Mouse (Mus musculus): ENCODE measurements at regions not wholly inside any gene's neighbourhood (a gene's known extent, or its start where the extent isn't known, plus 50 kb on each side); places are given as distances from the start of the nearest gene placed in this dataset.

DNA sequence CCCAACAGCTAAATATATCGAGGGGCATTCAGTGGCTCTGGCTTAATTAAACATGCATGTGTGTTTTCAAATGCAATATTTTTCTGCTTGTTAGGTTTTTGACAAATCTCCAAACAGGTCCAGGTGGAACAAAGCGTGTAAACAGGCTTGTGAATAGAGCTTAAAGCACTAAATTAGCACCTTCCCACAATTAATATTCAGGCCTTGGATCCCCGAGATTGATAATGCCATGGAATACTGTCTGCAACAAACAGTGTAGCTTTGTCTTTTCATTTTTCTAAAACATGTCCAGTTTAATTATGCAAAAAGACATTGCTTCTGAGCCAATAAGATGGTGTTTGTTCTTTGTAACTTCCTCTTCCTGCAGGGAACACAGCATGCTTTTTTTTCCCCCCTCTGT, 258.9 kb downstream of the Barhl2 start:
- in situ Hi-C loops (cut with MboI, MseI) = no loop called here

DNA sequence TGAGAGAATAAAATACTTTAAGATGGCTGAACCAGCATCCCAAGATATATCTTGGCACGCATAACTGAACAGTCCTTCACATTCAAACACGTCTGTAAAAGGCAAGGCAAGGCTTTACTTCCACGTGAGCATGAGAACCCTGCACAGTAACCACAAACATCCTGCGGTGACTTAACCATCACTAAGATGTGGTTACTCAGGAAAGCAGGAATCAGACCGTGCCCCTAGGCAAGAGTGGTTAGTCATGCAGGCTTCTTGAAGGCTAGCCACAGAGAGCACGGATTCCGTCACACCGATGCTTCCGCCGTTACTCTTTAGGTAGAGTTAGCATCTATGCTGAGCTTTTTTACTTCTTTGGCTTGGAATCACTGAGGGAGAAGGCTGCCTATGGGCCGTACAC, 266.8 kb downstream of the Barhl2 start:
- in situ Hi-C loops (cut with MboI, MseI) = no loop called here

DNA sequence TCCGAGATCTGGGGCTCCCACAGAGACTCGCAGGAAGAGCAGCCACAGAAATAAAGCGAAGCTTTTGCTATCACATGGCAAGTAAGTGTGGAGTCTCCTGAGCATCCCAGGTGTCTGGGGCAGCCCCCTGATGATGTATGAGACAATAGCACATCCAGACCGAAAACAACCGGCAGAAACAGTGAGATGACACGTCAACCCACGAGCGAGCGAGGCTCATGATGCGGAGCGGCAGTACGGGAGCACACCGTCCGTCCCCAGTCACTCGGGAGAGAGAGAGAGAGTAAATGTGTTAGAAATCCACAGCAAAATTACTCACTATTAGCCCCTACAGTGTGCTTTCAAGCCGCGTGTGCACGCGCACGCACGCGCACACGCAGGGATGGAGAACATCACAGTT, 276.2 kb downstream of the Barhl2 start:
- in situ Hi-C loops (cut with MboI, MseI) = no loop called here

DNA sequence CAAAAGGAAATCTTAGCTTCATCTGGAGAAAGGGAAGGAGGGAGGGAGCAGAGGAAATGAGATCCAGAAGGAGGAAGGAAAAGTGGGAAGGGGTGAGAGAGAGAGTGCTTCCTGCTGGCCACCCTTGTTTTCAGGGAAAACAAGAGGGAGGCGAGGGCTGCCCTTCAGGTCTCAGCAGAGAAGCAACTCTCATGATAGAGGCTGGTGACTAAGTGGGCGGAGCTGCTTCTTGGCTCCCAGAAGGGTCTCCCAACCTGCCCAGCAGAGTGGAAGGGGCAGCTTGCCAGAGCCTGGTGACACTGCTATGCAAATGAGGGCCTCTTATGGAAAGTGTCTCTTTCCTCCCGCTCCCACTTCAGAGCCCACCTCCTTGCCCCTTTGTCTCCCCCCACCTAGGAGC, 285.8 kb downstream of the Barhl2 start:
- in situ Hi-C loops (cut with MboI, MseI) = no loop called here

DNA sequence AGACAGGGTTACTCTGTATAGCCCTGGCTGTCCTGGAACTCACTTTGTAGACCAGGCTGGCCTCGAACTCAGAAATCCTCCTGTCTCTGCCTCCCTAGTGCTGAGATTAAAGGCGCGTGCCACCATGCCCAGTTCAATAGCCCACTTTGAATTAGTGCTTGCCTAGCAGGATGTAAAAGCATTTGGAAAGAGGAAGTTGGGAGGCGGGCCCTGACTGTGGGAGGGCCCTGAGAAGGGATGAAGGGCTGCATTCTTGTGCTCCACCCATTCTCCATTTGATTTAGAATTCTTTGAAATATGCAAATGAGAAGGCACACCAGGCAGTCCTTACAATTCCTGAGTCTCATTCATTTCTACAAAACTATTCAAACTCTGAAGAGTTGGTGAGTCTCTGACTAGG, 287.6 kb downstream of the Barhl2 start:
- in situ Hi-C loops (cut with MboI, MseI) = no loop called here

DNA sequence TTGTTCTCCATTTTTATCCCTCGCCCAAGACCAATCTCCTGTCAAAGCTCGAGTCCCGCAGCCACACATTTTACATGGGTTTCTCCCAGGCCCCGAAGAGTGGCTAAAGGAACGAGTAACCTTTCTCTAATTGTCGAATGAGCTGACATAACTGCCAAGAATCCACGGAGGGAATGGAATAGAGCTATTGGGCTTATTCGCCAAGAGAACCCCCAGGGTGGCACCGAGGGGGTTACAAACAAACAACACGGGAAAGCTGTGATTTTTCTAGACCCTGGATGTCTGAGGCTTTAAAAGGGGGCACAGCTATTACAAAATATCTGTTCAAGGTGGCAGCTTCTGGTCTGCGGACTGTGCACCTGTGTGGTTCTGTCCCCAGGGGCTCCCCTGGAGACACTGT, 290.4 kb downstream of the Barhl2 start:
- in situ Hi-C loops (cut with MboI, MseI) = no loop called here

DNA sequence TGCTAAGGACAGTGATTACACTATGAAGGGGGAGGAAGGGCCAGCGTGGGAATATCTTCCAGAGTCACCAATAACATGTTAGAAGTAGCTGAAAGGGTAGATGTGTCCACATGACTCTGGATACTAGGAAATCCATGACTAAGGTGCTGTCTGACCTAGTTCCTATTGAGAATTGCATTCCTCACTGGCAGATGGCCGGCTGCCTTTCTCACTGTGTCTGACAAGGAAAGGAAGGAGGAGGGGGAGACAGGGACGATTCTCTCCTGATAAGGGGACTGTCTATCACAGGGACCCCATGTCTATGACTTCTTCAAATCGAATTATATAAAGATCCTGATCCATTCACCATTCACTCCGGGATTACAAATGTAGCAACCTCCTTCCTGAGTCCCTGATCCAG, 289.9 kb downstream of the Zfp326 start:
- in situ Hi-C loops (cut with MboI, MseI) = no loop called here

DNA sequence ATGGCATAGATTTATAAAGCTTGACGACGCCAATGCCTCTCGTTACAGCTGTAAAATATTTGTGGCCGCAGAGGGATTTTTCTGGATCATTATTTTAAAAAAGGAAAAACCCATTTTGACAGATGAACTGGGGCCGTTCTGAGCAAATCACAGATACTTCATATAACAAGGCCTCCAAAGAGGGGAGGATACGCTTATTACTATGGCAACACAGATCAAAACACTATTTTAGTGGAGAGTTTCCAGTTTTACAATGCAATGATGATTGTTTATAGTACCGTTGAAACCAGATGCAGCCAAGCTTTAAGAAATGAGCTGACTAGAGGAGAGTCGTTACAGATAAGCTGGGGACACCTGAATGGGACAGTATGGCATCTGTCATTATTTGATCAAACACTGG, 287.8 kb downstream of the Zfp326 start:
- in situ Hi-C loops (cut with MboI, MseI) = no loop called here

DNA sequence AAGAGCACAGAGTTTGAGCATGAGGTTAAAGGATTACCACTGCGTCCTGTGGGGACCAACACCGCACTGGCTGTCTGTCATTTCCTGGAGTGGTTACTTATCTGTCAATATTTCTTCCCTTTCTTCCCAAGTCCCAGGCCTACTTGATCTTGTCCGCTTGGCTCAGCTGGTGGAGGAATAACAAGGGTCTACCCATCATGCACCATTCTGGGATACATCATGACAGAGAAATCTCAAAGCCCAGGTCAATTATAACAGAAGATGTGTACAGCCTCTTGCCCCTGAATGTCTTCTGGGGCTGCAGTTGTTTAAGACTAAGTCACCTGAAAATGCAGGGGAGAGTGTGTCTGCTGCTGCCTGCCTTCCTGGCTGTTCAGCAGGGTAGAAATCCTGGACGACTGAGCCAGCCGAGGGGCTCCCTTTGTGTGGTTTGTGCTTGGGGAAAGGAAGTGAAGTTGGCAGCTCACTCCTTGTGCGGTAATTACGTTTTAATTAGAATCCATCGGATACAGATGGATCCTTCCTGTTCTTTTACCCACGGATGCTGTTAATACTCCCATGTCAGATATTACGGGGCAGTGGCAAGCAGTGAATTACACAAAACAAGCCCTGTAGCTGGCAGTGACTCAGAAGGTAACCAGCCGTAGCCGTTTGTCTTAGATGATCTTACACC, 286.8 kb downstream of the Zfp326 start:
- in situ Hi-C loops (cut with MboI, MseI) = no loop called here

DNA sequence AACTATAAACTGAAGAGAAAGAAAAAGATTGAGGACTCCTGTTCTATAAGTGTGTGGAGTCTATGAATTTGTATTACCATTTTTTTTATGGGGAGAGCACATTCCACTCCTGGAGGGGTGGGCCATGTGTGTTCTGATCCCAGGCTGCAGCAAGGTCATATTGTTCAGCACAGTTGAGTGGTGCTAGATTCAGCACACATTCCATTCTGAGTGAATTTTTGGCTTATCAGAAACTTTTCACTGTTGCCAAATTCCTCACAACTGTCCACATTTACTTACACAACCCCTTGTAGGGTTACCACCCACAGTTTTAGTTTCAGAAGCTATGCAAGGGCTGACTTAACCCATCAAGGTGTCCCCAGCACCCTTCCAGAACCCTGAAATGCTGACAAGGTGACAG, 262.7 kb downstream of the Zfp326 start:
- in situ Hi-C loops (cut with MboI, MseI) = no loop called here

DNA sequence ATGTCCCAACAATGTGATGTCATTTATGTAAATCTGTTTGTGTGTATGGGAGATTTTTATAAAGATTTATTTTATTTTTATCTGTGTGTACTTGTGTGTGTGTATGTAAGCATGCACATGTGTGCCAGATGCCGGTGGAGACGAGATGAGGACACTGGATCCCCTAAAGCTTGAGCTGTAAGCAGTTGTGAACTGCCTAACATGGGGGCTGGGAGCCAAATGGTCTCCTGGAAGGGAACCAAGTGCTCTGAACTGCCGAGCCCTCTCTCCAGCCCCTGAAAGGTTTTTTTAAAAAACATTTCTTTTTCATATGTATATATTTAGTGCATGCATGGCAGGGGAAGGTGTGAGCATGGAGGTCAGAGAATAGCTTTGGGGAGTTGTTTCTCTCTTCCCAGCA, 246.6 kb downstream of the Zfp326 start:
- in situ Hi-C loops (cut with MboI, MseI) = no loop called here

DNA sequence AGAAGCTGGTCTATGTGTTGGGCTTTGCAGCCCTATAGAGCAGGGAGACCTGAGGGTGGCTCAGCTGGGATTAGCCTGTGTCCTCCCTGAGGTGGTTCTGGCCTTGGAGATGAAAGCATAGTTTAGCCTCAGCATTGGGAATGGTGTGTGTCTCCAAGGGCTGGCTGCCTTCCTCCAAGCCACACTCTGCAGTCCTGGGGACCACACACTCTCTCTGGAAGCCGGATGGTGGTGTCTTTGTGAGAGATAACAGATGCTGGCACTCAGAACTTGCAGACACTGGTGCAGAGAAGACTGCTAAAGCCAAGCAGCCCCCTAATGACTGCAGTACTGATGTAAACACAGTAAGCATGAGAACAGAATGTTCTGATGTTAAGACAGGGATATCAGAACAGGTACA, 243.2 kb downstream of the Zfp326 start:
- in situ Hi-C loops (cut with MboI, MseI) = no loop called here

DNA sequence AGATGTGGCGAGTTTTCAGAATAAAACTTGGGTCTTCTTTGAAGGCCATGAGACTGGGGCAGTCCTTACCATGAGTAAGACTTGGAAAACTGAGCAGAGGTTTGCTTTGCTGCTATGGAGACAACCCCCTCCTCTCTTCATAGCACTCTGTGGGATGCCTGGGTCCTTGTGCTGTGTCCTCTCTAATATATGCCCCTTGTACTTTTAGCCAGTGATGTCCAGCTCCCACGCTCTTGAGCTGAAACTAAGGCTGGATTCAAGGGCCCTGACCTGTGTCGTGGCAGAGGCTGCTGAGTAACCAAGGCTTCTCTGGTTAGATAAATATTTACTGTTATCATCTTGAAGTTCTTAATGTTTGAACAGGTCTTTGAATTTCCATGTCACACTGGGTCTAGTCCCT, 236.8 kb downstream of the Zfp326 start:
- in situ Hi-C loops (cut with MboI, MseI) = no loop called here

DNA sequence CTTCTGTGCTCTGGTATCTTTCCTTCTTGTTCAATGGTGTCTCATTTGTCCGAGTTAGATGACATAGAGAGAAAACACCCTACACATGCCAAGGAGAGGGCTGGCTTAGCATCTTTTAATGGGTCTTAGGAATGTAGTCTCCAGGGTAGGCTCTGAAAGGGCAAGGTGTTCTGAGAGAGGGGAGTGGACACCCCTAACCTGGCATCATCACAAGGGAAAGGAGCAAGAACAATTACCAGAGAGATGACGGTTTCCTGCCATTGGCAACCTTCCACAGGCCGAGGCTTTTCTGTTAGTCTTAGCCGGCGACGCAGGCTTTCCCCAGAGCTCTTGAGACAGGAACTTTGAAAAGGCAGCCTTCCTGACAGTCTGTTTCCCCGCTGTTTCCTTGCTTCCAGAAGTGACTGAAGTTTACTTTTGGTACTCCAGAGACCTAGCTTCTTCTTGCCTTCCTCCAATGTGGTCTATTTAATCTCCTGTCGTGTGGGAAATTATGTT, 232.2 kb downstream of the Zfp326 start:
- in situ Hi-C loops (cut with MboI, MseI) = no loop called here

DNA sequence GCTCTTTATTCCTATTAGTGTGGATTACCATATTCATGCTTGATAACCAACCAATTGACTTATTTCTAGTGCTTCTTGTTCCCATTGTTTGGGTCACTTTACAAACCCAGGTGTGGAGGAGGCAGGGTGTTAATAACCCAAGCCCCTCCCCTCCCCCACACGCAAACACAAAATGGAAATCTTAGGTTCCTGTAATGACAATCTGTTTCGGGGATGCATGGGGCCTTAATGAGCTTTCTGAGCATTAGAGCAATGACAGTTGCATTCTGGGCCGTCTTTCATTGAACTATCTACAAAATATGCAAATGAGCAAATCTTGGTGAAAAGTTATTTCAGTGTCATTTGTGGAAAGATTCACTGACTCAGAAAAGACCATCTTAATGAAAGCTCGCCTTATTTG, 225.9 kb downstream of the Zfp326 start:
- in situ Hi-C loops (cut with MboI, MseI) = no loop called here

DNA sequence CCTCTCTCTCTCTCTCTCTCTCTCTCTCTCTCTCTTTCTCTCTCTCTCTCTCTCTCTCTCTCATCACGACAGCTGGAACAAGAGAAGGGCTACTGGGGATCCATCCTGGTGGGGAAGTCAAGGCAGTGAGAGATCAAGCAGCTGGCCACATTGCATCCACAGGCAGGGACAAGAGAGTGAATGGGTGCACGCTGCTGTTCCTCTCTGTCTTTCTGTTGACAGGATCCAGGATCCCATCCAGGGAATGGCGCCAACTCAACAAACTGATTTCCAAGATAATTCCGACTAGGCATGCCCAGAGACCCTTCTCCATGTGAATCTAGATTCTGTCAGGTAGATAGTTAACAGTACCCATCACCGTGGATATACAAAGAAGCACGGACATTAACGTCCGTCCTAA, 222.5 kb downstream of the Zfp326 start:
- in situ Hi-C loops (cut with MboI, MseI) = no loop called here

DNA sequence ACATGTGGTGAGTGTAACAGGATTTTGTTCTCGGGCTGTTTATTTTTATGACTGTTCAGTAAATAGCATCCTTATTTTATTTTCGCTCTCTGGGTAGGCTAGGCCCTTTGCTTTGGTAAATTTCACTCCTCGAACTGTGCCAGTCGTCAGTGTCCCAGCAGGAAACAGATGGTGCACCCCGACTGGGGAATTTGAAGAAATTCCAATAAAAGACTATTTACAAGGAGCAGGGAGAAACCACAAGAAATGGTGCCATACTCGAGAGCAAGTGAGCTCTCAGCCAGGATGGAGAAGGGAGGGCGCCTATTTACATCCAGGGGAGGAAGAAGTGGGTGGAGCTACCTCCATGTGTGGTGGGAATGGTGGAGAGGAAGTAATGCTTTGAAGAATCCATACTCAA, 213.0 kb downstream of the Zfp326 start:
- in situ Hi-C loops (cut with MboI, MseI) = no loop called here

DNA sequence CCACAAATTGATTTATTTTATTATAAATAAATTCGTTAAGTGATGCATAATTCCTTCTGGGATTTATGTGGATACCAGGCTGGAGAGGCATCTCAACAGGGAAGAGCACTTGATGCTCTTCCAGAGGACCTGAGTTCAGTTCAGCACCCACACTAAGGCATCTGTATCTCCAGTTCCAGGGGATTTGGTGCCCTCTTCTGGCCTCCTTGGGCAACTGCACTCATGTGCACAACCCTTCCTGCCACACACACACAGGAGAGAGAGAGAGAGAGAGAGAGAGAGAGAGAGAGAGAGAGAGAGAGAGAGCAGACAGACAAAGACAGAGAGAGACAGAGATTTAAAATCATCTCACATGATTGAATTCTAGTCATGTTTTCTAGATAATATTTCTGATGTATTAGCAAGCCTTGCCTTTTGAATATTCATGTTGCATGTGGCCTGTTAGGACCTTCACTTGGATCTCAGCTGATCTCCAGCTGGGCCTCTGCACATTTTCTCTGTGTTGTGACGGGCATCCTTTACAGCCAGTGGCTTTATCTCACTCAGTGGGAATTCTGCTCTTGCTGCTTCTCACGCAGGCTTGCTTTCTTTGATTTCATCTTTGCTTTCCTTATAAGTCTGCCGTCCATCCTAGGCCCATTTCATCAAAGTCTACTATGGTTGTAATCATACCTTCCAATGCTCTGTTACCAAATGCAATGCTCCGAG, 212.3 kb downstream of the Zfp326 start:
- in situ Hi-C loops (cut with MboI, MseI) = no loop called here

DNA sequence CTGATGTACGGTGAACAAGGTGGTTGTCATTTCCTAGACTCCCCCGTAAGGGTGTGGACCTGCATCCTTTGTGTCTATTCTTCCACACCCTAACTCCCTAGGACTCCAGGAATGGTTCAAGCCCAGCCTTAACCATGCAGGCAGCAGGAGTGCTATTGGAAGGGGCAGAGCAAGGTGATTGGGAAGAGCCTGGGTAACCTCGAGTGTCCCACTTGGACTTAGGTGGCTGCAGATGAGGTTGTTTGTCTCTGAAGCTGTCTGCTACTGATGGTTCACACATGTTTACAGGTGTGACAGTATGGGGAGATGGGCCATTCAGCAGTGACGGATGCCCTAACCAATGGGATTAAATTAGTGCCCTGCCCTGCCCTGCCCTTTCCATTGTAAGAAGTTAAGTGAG, 207.4 kb downstream of the Zfp326 start:
- in situ Hi-C loops (cut with MboI, MseI) = no loop called here

DNA sequence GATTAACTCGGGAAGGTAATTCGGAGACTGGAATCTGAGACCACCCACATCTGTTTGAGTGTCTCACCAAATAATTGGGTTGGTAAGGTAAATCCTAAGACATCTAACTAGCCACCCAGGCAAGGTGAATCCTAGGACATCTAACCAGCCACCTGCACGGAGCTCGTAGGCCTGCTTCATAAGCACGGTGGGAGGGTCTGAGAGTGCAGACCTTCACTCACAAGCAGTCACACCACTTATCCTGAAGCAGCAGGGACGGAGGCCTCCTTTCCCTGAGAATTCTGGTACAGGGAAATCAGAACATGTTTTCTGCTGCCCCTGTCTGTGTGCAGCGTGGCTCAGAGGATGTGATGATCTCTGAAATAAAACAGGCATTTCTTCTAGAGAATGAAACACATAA, 206.5 kb downstream of the Zfp326 start:
- in situ Hi-C loops (cut with MboI, MseI) = no loop called here

DNA sequence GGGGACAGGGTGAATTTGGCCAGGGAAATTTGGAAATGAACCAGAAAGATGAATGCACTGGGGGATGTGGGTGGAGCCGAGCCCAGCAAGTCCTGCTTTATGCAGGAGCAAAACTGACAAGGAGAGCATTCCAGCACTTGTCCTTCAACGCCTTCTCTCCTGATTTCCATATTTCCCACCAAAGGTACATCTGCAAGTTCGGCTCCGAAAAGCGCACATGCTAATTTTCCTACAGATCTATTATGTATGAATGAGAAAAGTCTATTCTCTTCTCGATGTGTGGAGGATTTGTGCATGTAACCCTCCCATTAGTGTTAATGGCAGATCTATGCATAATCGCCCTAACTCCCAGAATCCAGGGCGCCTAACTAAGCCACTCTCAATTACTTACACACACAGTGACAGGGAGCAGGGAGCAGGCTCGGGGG, 190.8 kb downstream of the Zfp326 start:
- in situ Hi-C loops (cut with MboI, MseI) = loop anchor here (10.0 kb wide), 1 partner anchor 1078 kb away; no protein-coding TSS in a partner anchor

DNA sequence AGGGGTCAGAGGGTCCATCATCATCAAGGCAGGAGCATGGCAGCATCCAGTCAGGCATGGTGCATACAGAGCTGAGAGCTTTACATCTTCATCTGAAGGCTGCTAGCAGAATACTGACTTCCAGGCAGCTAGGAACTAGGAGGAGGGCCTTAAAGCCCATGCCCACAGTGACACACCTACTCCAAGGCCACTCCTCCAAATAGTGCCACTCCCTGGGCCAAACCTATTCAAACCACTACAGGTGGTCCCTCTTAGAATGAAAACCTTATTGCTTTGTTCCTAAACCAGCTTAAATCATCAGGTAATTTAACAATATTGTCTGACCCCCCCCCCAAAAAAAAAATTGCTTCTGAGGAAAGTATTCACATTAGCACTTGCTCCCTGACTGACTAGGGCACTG, 190.3 kb downstream of the Zfp326 start:
- in situ Hi-C loops (cut with MboI, MseI) = loop anchor here (10.0 kb wide), 1 partner anchor 1078 kb away; no protein-coding TSS in a partner anchor

DNA sequence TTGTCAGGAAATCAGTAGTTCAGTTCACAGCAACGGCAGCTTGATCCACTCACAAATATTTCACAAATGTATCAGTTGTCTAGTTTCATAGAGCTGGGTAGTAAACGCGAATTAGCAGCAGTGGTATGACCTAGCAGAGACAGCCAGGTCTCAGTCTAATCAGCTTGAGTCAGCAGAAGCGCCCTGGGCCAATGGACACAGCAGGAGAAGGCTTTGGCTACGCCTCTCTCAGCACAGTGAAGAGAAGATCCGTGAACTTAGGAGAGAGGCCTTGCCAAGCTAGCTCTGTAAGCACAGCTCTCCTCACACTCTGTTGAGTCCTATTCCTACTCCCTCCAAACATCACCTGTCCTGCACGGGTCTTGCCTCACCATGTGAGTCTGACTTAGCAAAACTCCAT, 188.0 kb downstream of the Zfp326 start:
- in situ Hi-C loops (cut with MboI, MseI) = loop anchor here (10.0 kb wide), 1 partner anchor 1080 kb away; no protein-coding TSS in a partner anchor
